Mouse (Mus musculus) megakaryocyte progenitor cell, adult 5-6 weeks (primary cell): ENCODE results near the gene Gtf2h3. TPM values are rescaled to one million over a fixed set of nuclear protein-coding genes. Genes with fewer than 3 reads are reported as not detected.
"Not testable (repeated sequence)": the region's sequence is repeated elsewhere in the genome, so short reads cannot be mapped to it uniquely, and the experiment has no call there.

ENCODE experiments used
- ATAC-seq: replicated peaks from 2 replicates; pipeline ENCODE4 v1.8.0; 2016; ENCODE audit warnings: mild to moderate bottlenecking, moderate TSS enrichment, inconsistent platforms; ENCODE audit not compliant: poor library complexity
- total RNA-seq, 2 experiments: library from RNA; stranded (forward) in 1 of 2; stranded (reverse) in 1 of 2; fragments of 157-497, 149-512 nt in 1 of 2; fragments of 200-1000 nt in 1 of 2; gene quantifications; 2 replicates each; pipeline versions ENCODE4 v1.2.3 to v1.2.4; 2015 to 2017

The Gtf2h3 gene
- total RNA-seq, 2 experiments from 2014 or later: 16.2 to 29.7 TPM

DNA sequence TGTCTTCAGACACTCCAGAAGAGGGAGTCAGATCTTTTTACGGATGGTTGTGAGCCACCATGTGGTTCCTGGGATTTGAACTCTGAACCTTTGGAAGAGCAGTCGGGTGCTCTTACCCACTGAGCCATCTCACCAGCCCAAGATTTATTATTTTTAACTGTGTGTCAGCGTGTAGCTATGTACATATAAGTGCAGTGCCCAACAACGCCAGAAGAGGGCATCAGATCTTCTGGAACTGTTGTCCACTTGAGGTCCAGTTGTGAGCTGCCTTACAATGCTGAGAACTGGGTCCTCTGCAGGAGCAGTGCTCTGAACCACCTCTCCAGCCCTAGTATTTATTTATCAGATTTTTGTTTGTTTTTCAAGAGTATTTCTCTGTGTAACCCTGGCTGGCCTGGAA lies 56.1 kb downstream of the Gtf2h3 start:
- ATAC-seq: not testable (repeated sequence)

DNA sequence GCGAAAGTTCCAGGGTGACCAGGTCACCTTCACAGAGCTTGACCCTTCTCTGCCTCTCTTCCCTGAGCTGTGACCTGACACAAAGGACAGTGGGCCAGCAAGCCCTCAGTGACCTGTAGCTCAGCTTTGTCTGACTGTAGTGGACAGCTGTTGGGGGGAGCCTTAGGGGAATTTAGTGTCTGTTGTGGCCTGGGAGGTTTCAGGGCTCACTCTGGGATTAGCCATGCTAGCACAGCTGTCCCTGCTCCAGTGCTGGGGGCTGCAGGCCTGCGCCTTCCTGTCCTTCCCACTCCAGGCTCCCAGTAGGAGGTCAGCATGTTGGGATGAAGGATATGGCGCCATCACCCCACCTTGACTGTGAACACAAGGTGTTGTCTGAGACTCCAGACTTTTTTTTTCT lies 57.2 kb downstream of the Gtf2h3 start:
- ATAC-seq: no peak

DNA sequence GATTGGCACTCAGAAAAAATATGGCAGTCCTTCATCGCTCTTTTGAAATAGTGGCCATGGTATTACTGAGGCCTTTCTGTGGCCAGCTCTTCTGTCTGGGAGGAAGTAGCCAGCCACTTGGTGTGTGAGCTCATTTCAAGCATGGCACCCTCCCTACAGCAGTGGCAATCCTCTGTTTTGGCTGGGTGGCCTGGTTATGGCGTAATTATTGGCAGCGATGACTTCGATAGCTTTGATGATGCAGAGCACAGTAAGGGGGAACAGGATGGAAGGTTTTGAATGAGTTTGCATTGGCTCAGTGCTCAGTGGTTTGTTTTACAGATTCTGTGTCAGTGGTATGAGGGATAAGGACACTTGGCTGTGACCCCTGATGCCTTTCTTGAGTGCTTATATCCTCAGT lies 57.8 kb downstream of the Gtf2h3 start:
- ATAC-seq: no peak

DNA sequence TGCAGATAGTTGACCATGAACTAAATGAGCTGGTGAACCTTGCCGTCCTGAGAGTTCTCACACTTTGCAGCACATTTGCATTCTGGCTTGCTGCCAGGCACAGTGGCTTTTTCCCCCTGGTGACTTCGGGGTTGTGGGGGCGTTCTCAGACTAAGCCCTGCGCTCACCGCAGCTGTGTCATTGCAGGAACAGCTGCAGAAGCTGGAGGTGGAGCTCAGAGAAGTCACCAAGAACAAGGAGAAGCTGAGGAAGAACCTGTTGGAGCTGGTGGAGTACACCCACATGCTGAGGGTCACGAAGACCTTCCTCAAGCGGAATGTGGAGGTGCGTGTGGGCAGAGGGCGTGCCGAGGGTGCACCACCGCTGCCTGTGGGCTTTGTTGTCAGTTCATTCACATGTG lies 58.4 kb downstream of the Gtf2h3 start:
- no peak for ATAC-seq

DNA sequence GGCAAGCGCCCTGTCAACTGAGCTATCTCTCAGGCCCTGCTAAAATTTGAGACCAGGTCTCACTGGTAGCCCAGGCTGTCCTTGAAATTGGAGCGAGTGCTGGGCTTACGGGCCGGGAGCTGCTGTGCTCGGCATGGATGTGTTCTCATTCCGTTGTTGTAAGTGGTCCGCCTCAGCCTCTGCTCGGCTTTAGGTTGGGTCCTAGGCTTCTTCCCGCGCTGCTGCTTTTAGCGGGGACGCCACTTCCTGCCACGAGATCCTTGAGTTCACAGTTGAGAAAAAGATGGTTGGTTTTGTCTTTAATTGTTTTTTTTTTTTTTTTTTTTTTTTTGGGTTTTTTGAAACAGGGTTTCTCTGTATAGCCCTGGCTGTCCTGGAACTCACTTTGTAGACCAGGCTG lies 58.9 kb downstream of the Gtf2h3 start:
- ATAC-seq: no peak

Other genes starting within 250 kb of the Gtf2h3 start
- 256 and 268 TPM in 2 replicates for gene Cdk2ap1, start 216.1 kb upstream of the Gtf2h3 start, total RNA-seq (2015)
- gene Cdk2ap1, start 216.1 kb upstream of the Gtf2h3 start, total RNA-seq (2017): 174 and 218 TPM in 2 replicates
- gene Sbno1, start 153.1 kb upstream of the Gtf2h3 start, total RNA-seq (2015): 94.8 and 95.7 TPM in 2 replicates
- 162 and 219 TPM in 2 replicates for gene Sbno1, start 153.1 kb upstream of the Gtf2h3 start, total RNA-seq (2017)
- 285 and 312 TPM in 2 replicates for gene Kmt5a, start 139.2 kb upstream of the Gtf2h3 start, total RNA-seq (2015)
- 134 and 164 TPM in 2 replicates for gene Kmt5a, start 139.2 kb upstream of the Gtf2h3 start, total RNA-seq (2017)
- 49.0 and 63.6 TPM in 2 replicates for gene Rilpl2, start 100.8 kb upstream of the Gtf2h3 start, total RNA-seq (2015)
- gene Rilpl2, start 100.8 kb upstream of the Gtf2h3 start, total RNA-seq (2017): 45.2 and 50.1 TPM in 2 replicates
- 2.8 and 6.4 TPM in 2 replicates for gene Snrnp35, start 96.0 kb upstream of the Gtf2h3 start, total RNA-seq (2015)
- 5.4 and 9.0 TPM in 2 replicates for gene Snrnp35, start 96.0 kb upstream of the Gtf2h3 start, total RNA-seq (2017)
- 0.54 TPM in 1 of 2 replicates, not detected in the other for gene Rilpl1, start 47.7 kb upstream of the Gtf2h3 start, total RNA-seq (2015)
- 0.21 and 0.61 TPM in 2 replicates for gene Rilpl1, start 47.7 kb upstream of the Gtf2h3 start, total RNA-seq (2017)
- 851 and 960 TPM in 2 replicates for gene Tmed2, start 38.4 kb upstream of the Gtf2h3 start, total RNA-seq (2015)
- gene Tmed2, start 38.4 kb upstream of the Gtf2h3 start, total RNA-seq (2017): 795 and 1,001 TPM in 2 replicates
- 13.7 and 15.3 TPM in 2 replicates for gene Ddx55, start 26.3 kb upstream of the Gtf2h3 start, total RNA-seq (2015)
- gene Ddx55, start 26.3 kb upstream of the Gtf2h3 start, total RNA-seq (2017): 15.2 and 15.7 TPM in 2 replicates
- gene Eif2b1, start within 50 bp of the Gtf2h3 start, total RNA-seq (2015): 45.9 and 53.7 TPM in 2 replicates
- gene Eif2b1, start within 50 bp of the Gtf2h3 start, total RNA-seq (2017): 26.1 and 40.1 TPM in 2 replicates
- 13.8 and 14.0 TPM in 2 replicates for gene Atp6v0a2, start 49.4 kb downstream of the Gtf2h3 start, total RNA-seq (2015)
- 13.5 and 15.4 TPM in 2 replicates for gene Atp6v0a2, start 49.4 kb downstream of the Gtf2h3 start, total RNA-seq (2017)
- not detected in 2 replicates for gene Dnah10, start 145.9 kb downstream of the Gtf2h3 start, total RNA-seq (2015)
- gene Dnah10, start 145.9 kb downstream of the Gtf2h3 start, total RNA-seq (2017): not detected in 2 replicates